17 mouse cellular contexts compared by ENCODE assay signal in the genomic region with DNA sequence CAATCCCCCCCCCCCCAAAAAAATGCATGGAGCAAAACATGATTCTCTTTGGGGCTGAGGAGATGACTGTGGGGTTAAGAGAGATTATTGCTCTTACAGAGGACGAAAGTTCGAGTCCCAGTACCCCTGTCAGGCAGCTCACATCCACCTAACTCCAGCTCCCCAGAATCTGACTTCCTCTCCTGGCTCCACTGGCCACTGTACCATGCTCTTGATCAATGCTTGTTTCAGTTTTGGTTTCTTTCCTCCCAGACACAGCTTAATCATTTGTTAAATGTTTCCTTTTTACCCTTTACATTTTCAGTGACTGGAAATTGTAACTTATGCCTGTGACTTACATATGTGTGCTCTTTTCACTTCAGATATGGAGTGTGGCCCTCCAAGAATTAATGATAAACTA. TPM values are rescaled to one million over a fixed set of nuclear protein-coding genes. Genes with fewer than 3 reads are reported as not detected.
DNase-seq lines count a peak whose midpoint lies in the region; ATAC-seq and TF ChIP-seq lines count a peak whose summit lies in the region.
"Had no signal": no experiment of that assay in that cellular context is flagged by ENCODE, and none has a peak within 500 bp of the region (broad histone marks: within the 10 kb centered on the region; RNA-seq: fewer than 3 reads in every experiment).

No protein-coding gene starts in this region.

- no peak for ATAC-seq in liver, embryonic 11.5 days (replicated peaks; ENCODE audit: low FRiP score)
- peak; percentile 50 for ATAC-seq in activated CD4-positive, CD25-positive, alpha-beta regulatory T cell, adult 4 months
- ATAC-seq in liver, embryonic 15.5 days (ENCODE audit: insufficient read depth) = no peak
- ATAC-seq in kidney, embryonic 16.5 days (ENCODE audit: low FRiP score, low TSS enrichment) = no peak
- ATAC-seq in midbrain, embryonic 13.5 days = no peak
- ATAC-seq: hindbrain, postnatal 0 days had no signal

- peak overlapping the region; percentile 7; the same call in 1 of the 2 replicates for H3K4me2 ChIP-seq in liver, embryonic 11.5 days
- peak overlapping the region; percentile 38 for H3K4me2 ChIP-seq in liver, embryonic 15.5 days
- H3K4me2 ChIP-seq in kidney, embryonic 16.5 days (replicated peaks; ENCODE audit: low read depth, low read length) = no peak overlapping the region
- H3K4me2 ChIP-seq in midbrain, embryonic 13.5 days (replicated peaks) = no peak overlapping the region
- H3K4me2 ChIP-seq: embryonic facial prominence, embryonic 13.5 days; limb, embryonic 15.5 days; neural tube, embryonic 13.5 days had no signal

- peaks cover 28% of the 10 kb centered on the region; the same call in 1 of the 2 replicates for H3K36me3 ChIP-seq in liver, embryonic 11.5 days (ENCODE audit: control insufficient read depth, insufficient read depth, low read length)
- H3K36me3 ChIP-seq in liver, embryonic 15.5 days (replicated peaks) = peaks cover 50% of the 10 kb centered on the region
- H3K36me3 ChIP-seq in small intestine, adult 2 months (ENCODE audit: control insufficient read depth, insufficient read depth, low read length) = peaks cover 22% of the 10 kb centered on the region
- peaks cover 19% of the 10 kb centered on the region for H3K36me3 ChIP-seq in kidney, embryonic 16.5 days (ENCODE audit: insufficient read depth, low read length)
- H3K36me3 ChIP-seq in midbrain, embryonic 13.5 days = peaks cover 34% of the 10 kb centered on the region

- H3K27ac ChIP-seq in liver, embryonic 11.5 days (ENCODE audit: low read depth, low read length) = no peak overlapping the region
- H3K27ac ChIP-seq in liver, embryonic 15.5 days (replicated peaks) = peak overlapping the region; percentile 29; the same call in 1 of the 2 replicates
- peak overlapping the region; percentile 18; the same call in 1 of the 2 replicates for H3K27ac ChIP-seq in small intestine, adult 2 months (ENCODE audit: insufficient read depth, low read depth, low read length)
- no peak overlapping the region for H3K27ac ChIP-seq in kidney, embryonic 16.5 days (ENCODE audit: low read length)
- H3K27ac ChIP-seq in midbrain, embryonic 13.5 days = no peak overlapping the region
- H3K27ac ChIP-seq: embryonic facial prominence, embryonic 13.5 days; hindbrain, postnatal 0 days; limb, embryonic 15.5 days; neural tube, embryonic 13.5 days had no signal

- TF ChIP-seq CTCF in small intestine, adult 2 months (IDR thresholded peaks at IDR 0.05; ENCODE audit: extremely low read depth, insufficient read length, insufficient replicate concordance, low read depth, low read length) = no peak

- 89% methylated on average over 2 of the region's 2 CpGs for WGBS in liver, embryonic 11.5 days
- WGBS in liver, embryonic 15.5 days (ENCODE audit: insufficient replicate concordance) = 79% methylated on average over 2 of the region's 2 CpGs
- WGBS in small intestine, adult 2 months = 46% methylated on average over 2 of the region's 2 CpGs
- 87% methylated on average over 2 of the region's 2 CpGs for WGBS in kidney, embryonic 16.5 days
- WGBS in midbrain, embryonic 13.5 days = 93% methylated on average over 2 of the region's 2 CpGs

- no peak for TF ChIP-seq POLR2A in small intestine, adult 2 months (IDR thresholded peaks at IDR 0.05; ENCODE audit: low read depth, low read length)

- DNase-seq in liver, embryonic 11.5 days (ENCODE audit: low spot score) = no peak
- no peak for DNase-seq in liver
- DNase-seq in thymus, postnatal 10 days (ENCODE audit: low spot score in 2 of 2) = no peak
- DNase-seq: cerebellum, adult 9-10 months; heart, postnatal 4 days; lung, postnatal 10 days; right cerebral cortex, postnatal 4 days; thymus, adult 18-20 months had no signal

- H3K9me3 ChIP-seq in liver, embryonic 11.5 days (ENCODE audit: control insufficient read depth, low read length) = no peaks in the 10 kb centered on the region
- no peaks in the 10 kb centered on the region for H3K9me3 ChIP-seq in liver, embryonic 15.5 days (replicated peaks)
- H3K9me3 ChIP-seq in kidney, embryonic 16.5 days (ENCODE audit: low read length) = no peaks in the 10 kb centered on the region
- no peaks in the 10 kb centered on the region for H3K9me3 ChIP-seq in midbrain, embryonic 13.5 days
- H3K9me3 ChIP-seq: embryonic facial prominence, embryonic 13.5 days; limb, embryonic 15.5 days; neural tube, embryonic 13.5 days had no signal

- H3K27me3 ChIP-seq in liver, embryonic 11.5 days (replicated peaks; ENCODE audit: control insufficient read depth, insufficient read depth, low read length) = no peaks in the 10 kb centered on the region
- no peaks in the 10 kb centered on the region for H3K27me3 ChIP-seq in liver, embryonic 15.5 days
- no peaks in the 10 kb centered on the region for H3K27me3 ChIP-seq in small intestine, adult 2 months (ENCODE audit: control insufficient read depth, insufficient read depth, low read length)
- H3K27me3 ChIP-seq in kidney, embryonic 16.5 days (ENCODE audit: insufficient read depth, low read length) = no peaks in the 10 kb centered on the region
- H3K27me3 ChIP-seq in midbrain, embryonic 13.5 days = no peaks in the 10 kb centered on the region
- H3K27me3 ChIP-seq: embryonic facial prominence, embryonic 13.5 days; limb, embryonic 15.5 days; neural tube, embryonic 13.5 days had no signal

- peaks cover 11% of the 10 kb centered on the region for H3K4me1 ChIP-seq in liver, embryonic 11.5 days (replicated peaks; ENCODE audit: control insufficient read depth, insufficient read depth, low read length)
- peaks cover 47% of the 10 kb centered on the region for H3K4me1 ChIP-seq in liver, embryonic 15.5 days (replicated peaks)
- H3K4me1 ChIP-seq in small intestine, adult 2 months (ENCODE audit: control insufficient read depth, insufficient read depth, insufficient read length, low read length) = peaks cover 2% of the 10 kb centered on the region; the same call in 1 of the 2 replicates
- peaks cover 21% of the 10 kb centered on the region for H3K4me1 ChIP-seq in kidney, embryonic 16.5 days (ENCODE audit: insufficient read depth, low read length)
- peaks cover 23% of the 10 kb centered on the region for H3K4me1 ChIP-seq in midbrain, embryonic 13.5 days (replicated peaks)

- H3K4me3 ChIP-seq in liver, embryonic 11.5 days (ENCODE audit: low read depth, low read length) = no peak overlapping the region
- H3K4me3 ChIP-seq in liver, embryonic 15.5 days (replicated peaks) = no peak overlapping the region
- no peak overlapping the region for H3K4me3 ChIP-seq in small intestine, adult 2 months (ENCODE audit: low read depth, low read length)
- H3K4me3 ChIP-seq in kidney, embryonic 16.5 days (ENCODE audit: low read length) = no peak overlapping the region
- no peak overlapping the region for H3K4me3 ChIP-seq in midbrain, embryonic 13.5 days (replicated peaks)
- H3K4me3 ChIP-seq: embryonic facial prominence, embryonic 13.5 days; limb, embryonic 15.5 days; neural tube, embryonic 13.5 days had no signal

- H3K9ac ChIP-seq in liver, embryonic 11.5 days (ENCODE audit: low read depth, low read length) = no peak overlapping the region
- H3K9ac ChIP-seq in liver, embryonic 15.5 days = no peak overlapping the region
- no peak overlapping the region for H3K9ac ChIP-seq in kidney, embryonic 16.5 days (replicated peaks; ENCODE audit: low read length)
- no peak overlapping the region; the same call in 1 of the 2 replicates for H3K9ac ChIP-seq in midbrain, embryonic 13.5 days (replicated peaks)
- H3K9ac ChIP-seq: embryonic facial prominence, embryonic 13.5 days; limb, embryonic 15.5 days; neural tube, embryonic 13.5 days had no signal

RNA-seq across cellular contexts. Expression of a gene that starts 5.4 kb away (rescaled TPM):
- 137 and 153 TPM in 2 replicates for polyA plus RNA-seq in liver, embryonic 11.5 days (2014; fragmentation: Nextera tagmentation; extraction: Ambion mirVana)
- polyA plus RNA-seq in activated CD4-positive, CD25-positive, alpha-beta regulatory T cell, adult 4 months (2017; shearing (Covaris generic)) = 1 to 10 TPM; 8.6 to 8.9 TPM
- 82.9 and 84.9 TPM in 2 replicates for polyA plus RNA-seq in liver, embryonic 15.5 days (2015; fragmentation: Nextera tagmentation; extraction: Ambion mirVana)
- polyA plus RNA-seq in small intestine, adult 2 months (2012; rRNA removed) = 86.5 and 112 TPM in 2 replicates
- polyA plus RNA-seq in kidney, embryonic 16.5 days (2015; fragmentation: Nextera tagmentation; extraction: Ambion mirVana) = 72.1 and 74.4 TPM in 2 replicates
- 54.4 and 54.9 TPM in 2 replicates for polyA plus RNA-seq in midbrain, embryonic 13.5 days (2015; fragmentation: Nextera tagmentation; extraction: Ambion mirVana)

RNA-seq across cellular contexts. Expression of a gene that starts 24.6 kb away (rescaled TPM):
- polyA plus RNA-seq in liver, embryonic 11.5 days (2014; fragmentation: Nextera tagmentation; extraction: Ambion mirVana) = 144 and 148 TPM in 2 replicates
- polyA plus RNA-seq in activated CD4-positive, CD25-positive, alpha-beta regulatory T cell, adult 4 months (2017; shearing (Covaris generic)) = 100 to 1,000 TPM; 229 to 490 TPM
- polyA plus RNA-seq in liver, embryonic 15.5 days (2015; fragmentation: Nextera tagmentation; extraction: Ambion mirVana) = 35.2 and 55.6 TPM in 2 replicates
- polyA plus RNA-seq in small intestine, adult 2 months (2012; rRNA removed) = 0.65 and 0.83 TPM in 2 replicates
- polyA plus RNA-seq in kidney, embryonic 16.5 days (2015; fragmentation: Nextera tagmentation; extraction: Ambion mirVana) = 97.9 and 161 TPM in 2 replicates
- polyA plus RNA-seq in midbrain, embryonic 13.5 days (2015; fragmentation: Nextera tagmentation; extraction: Ambion mirVana) = 70.7 and 97.8 TPM in 2 replicates

Comparison
In these comparisons a context has a peak if more than half of its experiments do, and no peak if none do; other contexts are left out.
1. H3K27ac ChIP-seq: peak in liver, embryonic 15.5 days (single experiment) and small intestine, adult 2 months (single experiment); none in liver, embryonic 11.5 days (single experiment), kidney, embryonic 16.5 days (single experiment) and midbrain, embryonic 13.5 days (single experiment).
2. H3K4me2 ChIP-seq: peak in liver, embryonic 11.5 days (single experiment) and liver, embryonic 15.5 days (single experiment); none in kidney, embryonic 16.5 days (single experiment) and midbrain, embryonic 13.5 days (single experiment).
3. RNA of a gene that starts 24.6 kb away (polyA plus RNA-seq): 229 to 490 TPM in activated CD4-positive, CD25-positive, alpha-beta regulatory T cell, adult 4 months, 144 to 148 TPM in liver, embryonic 11.5 days, 97.9 to 161 TPM in kidney, embryonic 16.5 days, 70.7 to 97.8 TPM in midbrain, embryonic 13.5 days and 35.2 to 55.6 TPM in liver, embryonic 15.5 days; 0.65 to 0.83 TPM in small intestine, adult 2 months; every median in the first group is over 10 times any median in the second.